Mouse (Mus musculus): Measurements from ENCODE around the gene Fbxw14. TPM values are rescaled to one million over a fixed set of nuclear protein-coding genes. Genes with fewer than 3 reads are reported as not detected.
"Not testable (repeated sequence)": the region's sequence is repeated elsewhere in the genome, so short reads cannot be mapped to it uniquely, and the experiment has no call there.

Gene Fbxw14
- not detected for total RNA-seq (2021)
- long read RNA-seq, experiment 1 = 0 reads
- long read RNA-seq, experiment 2 = 0 reads

DNA sequence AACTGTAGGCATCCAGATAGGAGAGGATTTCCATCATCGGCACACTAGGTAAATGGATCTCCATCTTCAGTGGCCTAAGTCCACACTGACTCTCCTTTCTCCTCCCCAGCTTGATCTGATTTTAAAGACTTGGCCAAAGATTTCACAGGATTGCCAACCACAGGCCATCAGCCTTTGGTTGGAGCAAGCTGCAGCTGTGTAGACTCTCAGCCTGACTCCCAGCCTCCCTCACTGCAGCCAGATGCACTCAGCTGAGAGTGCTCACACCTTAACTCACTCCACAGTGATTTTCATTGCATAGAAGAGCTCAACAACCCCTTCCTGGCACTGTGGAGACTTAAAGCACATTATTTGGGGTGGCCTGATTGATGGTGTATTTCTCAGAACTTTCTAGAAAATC lies at the start of gene Fbxw14:
Gene Fbxw14 (minus strand): TSS at position 101 of the 400 bp plus-strand sequence.
- not testable (repeated sequence) for DNase-seq (ENCODE audit: low spot score in 2 of 2)

DNA sequence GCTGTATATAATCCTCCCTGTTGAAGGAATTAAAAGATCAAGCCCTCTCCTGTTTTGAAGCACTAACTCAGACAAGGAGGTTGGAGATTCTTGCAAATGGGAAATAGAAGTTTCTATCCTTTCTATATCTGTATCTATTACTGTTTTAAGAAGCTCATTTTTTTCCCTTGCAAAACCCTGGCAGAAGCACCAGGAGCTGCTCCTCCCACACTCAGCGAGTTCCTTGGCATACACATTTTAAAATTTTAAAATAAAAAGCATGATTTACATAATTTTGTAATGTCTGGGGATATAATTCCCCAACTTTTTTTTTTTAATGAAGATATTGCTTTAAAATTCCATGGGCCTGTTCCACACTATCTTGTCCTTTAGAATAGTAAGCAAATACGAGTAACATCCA lies 24.4 kb downstream of the Fbxw14 start:
- DNase-seq (ENCODE audit: low spot score in 2 of 2) = no peak

DNA sequence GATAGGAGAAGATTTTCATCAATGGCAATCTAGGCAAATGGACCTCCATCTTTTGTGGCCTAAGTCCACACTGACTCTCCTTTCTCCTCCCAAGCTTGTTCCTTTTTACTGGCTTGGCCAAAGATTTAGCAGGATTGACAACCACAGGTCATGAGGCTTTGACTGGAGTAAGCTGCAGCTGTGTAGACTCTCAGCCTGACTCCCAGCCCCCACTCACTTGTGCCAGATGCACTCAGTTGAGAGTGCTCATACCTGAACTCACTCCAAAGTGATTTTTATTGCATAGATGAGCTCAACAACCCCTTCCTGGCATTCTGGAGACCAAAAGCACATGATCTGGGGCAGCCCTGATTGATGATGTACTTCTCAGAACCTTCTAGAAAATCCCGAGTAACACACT lies 52.8 kb downstream of the Fbxw14 start, which contains the start of gene Fbxw20:
Gene Fbxw20 (minus strand): TSS at position 101 of the 400 bp plus-strand sequence.
- DNase-seq (ENCODE audit: low spot score in 2 of 2) = no peak

Other genes with a start within 250 kb of the Fbxw14 start
- 100 to 1,000 TPM; 126 to 137 TPM for gene Shisa5, start 249.1 kb downstream of the Fbxw14 start, total RNA-seq (2021)
- 10 to 100 TPM; 15.8 to 21.6 TPM for gene Trex1, start 227.9 kb downstream of the Fbxw14 start, total RNA-seq (2021)
- 10 to 100 TPM; 14.7 to 15.2 TPM for gene Atrip, start 213.6 kb downstream of the Fbxw14 start, total RNA-seq (2021)
- gene Ccdc51, start 205.2 kb downstream of the Fbxw14 start, total RNA-seq (2021) = 10 to 100 TPM; 11.8 to 12.6 TPM
- 100 to 1,000 TPM; 319 to 392 TPM for gene Tma7, start 205.1 kb downstream of the Fbxw14 start, total RNA-seq (2021)
- 100 to 1,000 TPM in 1 of 2 experiments, 10 to 100 TPM in 1; 63.9 to 107 TPM for gene Plxnb1, start 192.3 kb downstream of the Fbxw14 start, total RNA-seq (2021)
- not detected for gene Fbxw21, start 125.6 kb downstream of the Fbxw14 start, total RNA-seq (2021)
- not detected for gene Fbxw13, start 91.7 kb downstream of the Fbxw14 start, total RNA-seq (2021)
- gene Fbxw20, start 52.9 kb downstream of the Fbxw14 start, total RNA-seq (2021) = not detected
- gene Fbxw28, start 52.0 kb upstream of the Fbxw14 start, total RNA-seq (2021) = not detected
- gene Fbxw22, start 116.6 kb upstream of the Fbxw14 start, total RNA-seq (2021) = not detected
- gene Fbxw16, start 161.5 kb upstream of the Fbxw14 start, total RNA-seq (2021) = not detected
- gene Fbxw19, start 208.2 kb upstream of the Fbxw14 start, total RNA-seq (2021) = not detected

Data from adrenal gland, adult 18-20 months (tissue).